Mouse (Mus musculus): Measurements from ENCODE around the gene D630036H23Rik.

DNA sequence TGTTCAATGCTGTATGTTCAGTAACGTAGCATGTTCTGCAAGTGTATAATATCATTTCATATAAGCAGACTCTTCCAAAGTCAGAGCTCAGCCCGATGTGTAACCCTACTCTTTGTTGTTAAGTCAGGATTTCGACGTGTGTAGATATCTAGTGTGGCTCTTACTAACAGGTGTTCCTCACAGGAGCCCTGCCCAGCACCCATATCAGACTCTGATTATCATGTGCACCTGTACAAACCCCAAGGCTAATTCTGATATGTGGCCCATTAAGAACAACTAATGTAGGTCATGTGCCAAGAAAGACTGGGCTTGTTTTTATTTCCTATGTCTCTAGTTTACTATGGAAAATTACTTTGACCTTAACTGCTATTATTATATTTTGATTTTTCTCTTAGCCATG, 18.0 kb downstream of the D630036H23Rik start:
- TF ChIP-seq CTCF (IDR thresholded peaks at IDR 0.05; ENCODE audit: low read depth, low read length) (no peak), TAL1 (conservative IDR thresholded peaks at IDR 0.05; ENCODE audit: low read depth, low read length) (no peak), GATA2 (IDR thresholded peaks at IDR 0.05; ENCODE audit: borderline replicate concordance, low read depth, low read length) (no peak)
